Mouse (Mus musculus): ENCODE data around the gene Fam83d.
"Not testable (repeated sequence)": the region's sequence is repeated elsewhere in the genome, so short reads cannot be mapped to it uniquely, and the experiment has no call there.

Fam83d gene

DNA sequence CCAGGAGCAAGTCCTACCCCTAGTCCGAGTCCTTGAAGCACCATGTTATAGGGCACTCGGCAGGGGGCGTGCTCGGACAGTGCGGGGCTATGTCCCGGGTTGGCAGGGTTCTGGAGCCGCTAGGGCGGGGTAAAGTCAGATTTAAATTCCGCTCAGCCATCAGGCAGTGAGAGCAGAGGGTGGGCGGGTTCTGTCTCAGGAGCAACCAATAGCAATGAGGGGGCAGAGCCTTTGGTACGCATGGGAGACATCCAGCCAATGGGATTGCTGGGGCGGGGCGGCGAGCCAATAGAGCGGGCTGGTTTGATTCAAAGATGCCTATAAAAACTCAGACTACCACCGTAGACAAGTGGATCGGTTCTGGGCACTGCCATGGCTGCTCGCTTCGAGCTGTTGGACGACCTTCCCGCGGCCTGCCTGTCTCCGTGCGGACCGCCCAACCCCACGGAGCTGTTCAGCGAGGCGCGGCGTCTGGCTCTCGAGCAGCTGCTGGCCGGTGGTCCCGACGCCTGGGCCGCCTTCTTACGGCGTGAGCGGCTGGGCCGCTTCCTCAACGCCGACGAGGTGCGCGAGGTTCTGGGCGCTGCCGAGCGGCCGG lies at the start of gene Fam83d:
TSS of gene Fam83d (plus strand) at position 352 of the 598 bp plus-strand sequence.
- peak; percentile 98 for DNase-seq (ENCODE audit: low spot score)

GRCm38 (mm10) chr2:158718816-158719549 lies 48.9 kb upstream of the Fam83d start:
- no peak for DNase-seq (ENCODE audit: low spot score)

- peak; percentile 18 for DNase-seq (ENCODE audit: low spot score)
Measured at GRCm38 (mm10) chr2:158720715-158721370, 47.0 kb upstream of the Fam83d start.

- DNase-seq (ENCODE audit: low spot score): no peak
Measured at GRCm38 (mm10) chr2:158721481-158721880, 46.4 kb upstream of the Fam83d start.

- DNase-seq (ENCODE audit: low spot score): no peak
Measured at GRCm38 (mm10) chr2:158722135-158722534, 45.8 kb upstream of the Fam83d start.

GRCm38 (mm10) chr2:158722991-158723551 lies 44.8 kb upstream of the Fam83d start:
- no peak for DNase-seq (ENCODE audit: low spot score)

DNA sequence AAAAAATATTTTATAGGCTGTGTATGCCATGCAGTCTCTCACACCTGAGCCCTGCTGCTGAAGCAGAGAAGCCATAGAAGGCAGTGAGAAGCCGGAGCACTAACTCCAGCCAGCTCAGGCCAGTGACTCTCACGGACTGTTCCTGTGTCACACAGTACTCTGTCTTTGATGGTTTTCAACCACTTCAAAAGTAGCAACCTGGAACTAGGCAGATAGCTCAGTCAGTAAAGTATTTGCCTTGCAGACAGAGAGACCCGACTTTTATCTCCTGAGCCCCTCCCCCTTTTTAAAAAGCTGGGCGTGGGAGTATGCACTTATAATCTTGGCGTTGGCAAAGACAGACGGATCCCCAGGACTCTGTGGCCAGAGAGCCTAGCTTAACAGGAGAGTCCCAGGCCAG lies 44.1 kb upstream of the Fam83d start:
- no peak for DNase-seq (ENCODE audit: low spot score)

DNA sequence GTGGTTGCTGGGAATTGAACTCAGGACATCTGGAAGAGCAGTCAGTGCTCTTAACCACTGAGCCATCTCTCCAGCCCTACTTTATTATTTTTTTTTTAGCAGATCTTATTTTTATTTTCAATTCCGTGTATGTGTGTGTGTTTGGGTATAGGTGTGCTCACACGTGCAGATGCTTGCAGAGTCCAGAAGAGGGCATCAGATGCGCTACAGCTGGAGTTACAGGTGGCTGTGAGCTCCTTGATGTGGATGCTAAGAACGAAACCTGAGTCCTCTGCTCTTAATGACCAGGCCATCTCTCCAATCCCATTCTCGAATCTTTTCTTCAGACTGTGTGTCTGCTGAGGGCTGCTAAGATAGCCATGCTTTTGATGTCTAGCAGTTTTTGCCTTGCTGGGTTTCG lies 41.6 kb upstream of the Fam83d start:
- DNase-seq (ENCODE audit: low spot score): no peak

- DNase-seq (ENCODE audit: low spot score): no peak
Measured at GRCm38 (mm10) chr2:158728061-158728815, 39.7 kb upstream of the Fam83d start.

DNA sequence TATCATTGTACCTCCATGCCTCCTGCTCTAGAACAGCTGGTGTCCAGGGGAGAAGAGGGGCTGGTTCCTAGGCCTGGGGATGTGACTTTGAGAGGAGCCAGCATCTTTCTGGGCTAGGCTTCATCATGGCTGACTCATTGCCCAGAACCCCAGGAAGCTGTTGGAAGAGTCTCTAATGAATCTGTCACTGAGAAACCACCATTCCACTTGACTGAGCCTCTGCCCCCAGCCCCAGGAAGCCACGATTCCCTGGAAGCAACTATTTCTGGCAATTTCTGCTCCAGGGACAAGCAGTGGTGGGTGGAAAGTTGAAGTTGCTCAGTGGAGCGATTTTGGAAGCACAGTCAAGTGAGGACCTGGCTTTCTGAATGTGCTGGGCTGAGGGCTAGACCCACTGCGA lies 37.0 kb upstream of the Fam83d start:
- no peak for DNase-seq (ENCODE audit: low spot score)

- DNase-seq (ENCODE audit: low spot score): no peak
Measured at GRCm38 (mm10) chr2:158732521-158732920, 35.4 kb upstream of the Fam83d start.

- DNase-seq (ENCODE audit: low spot score): no peak
Measured at GRCm38 (mm10) chr2:158733136-158733535, 34.8 kb upstream of the Fam83d start.

GRCm38 (mm10) chr2:158733914-158734313 lies 34.0 kb upstream of the Fam83d start:
- no peak for DNase-seq (ENCODE audit: low spot score)

GRCm38 (mm10) chr2:158734500-158735152 lies 33.3 kb upstream of the Fam83d start:
- no peak for DNase-seq (ENCODE audit: low spot score)

GRCm38 (mm10) chr2:158735340-158735739 lies 32.6 kb upstream of the Fam83d start:
- DNase-seq (ENCODE audit: low spot score): no peak

- DNase-seq (ENCODE audit: low spot score): not testable (repeated sequence)
Measured at GRCm38 (mm10) chr2:158736247-158736646, 31.6 kb upstream of the Fam83d start.

- DNase-seq (ENCODE audit: low spot score): no peak
Measured at GRCm38 (mm10) chr2:158738591-158738990, 29.3 kb upstream of the Fam83d start.

DNA sequence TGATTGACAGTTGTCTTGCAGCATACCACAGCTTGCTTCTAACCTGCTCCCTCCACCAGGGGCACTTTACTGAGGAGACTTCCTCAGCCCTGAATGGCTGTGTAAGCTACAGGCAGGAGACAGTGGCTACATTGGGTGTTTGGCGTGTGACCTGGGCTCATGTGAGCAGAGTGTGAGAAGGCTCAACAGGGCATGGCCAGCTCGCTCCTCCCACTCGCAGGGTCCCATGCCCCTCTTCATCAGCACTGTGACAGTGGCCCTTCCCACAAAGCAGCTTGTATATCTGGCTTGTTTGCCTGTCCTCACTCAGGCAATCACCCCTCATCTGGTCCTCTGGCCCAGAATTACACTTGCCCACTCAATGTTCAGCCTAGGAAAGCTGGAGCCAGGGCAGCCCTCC lies 28.8 kb upstream of the Fam83d start:
- DNase-seq (ENCODE audit: low spot score): no peak

- no peak for DNase-seq (ENCODE audit: low spot score)
Measured at GRCm38 (mm10) chr2:158741011-158741501, 26.8 kb upstream of the Fam83d start.

DNA sequence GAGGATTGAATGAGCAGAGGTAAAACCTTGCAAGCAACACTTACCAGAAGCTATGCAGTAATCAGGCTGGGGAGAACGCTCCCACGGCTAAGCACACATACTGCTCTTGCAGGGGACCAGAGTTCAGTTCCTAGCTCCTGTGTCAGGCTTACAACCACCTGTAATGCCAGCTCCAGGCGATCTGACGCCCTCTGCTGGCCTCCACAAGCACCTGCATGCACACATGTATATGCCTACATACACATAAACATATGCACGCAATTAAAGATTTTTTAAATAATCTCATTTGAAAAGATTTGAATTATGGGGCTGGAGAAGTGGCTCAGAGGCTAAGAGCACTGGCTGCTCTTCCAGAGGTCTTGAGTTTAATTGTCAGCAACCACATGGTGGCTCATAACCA lies 25.5 kb upstream of the Fam83d start:
- no peak for DNase-seq (ENCODE audit: low spot score)

DNA sequence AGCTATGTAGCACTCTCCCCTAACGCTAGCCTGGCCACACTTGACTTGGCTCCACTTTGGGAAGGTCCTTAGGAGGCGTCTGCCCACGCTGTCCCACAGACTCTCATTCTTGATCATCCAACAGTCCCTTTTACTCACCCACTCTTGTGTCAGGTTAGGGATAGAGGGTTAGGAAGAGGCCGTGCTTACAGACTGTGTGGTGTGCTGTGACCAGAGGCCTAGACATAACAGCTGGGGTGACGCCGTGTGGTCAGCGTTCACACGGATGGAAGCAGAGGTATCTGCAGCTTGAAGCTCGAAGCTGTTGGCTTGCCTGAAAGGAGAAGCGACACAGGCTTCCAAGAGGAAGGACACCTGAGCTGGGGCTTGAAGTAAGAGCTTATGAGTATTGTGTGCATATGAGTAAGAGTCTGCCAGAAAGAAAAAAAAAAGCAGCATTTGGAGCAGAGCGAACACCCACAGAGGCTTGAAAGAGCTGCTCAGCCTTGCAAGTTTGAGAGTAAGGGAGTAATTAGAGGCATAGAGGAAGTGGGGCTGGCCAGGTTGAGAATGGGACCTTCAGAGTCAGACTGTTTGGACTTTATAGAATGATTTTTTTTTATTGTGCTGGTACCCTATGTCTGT lies 24.3 kb upstream of the Fam83d start:
- DNase-seq (ENCODE audit: low spot score): no peak
